Mouse (Mus musculus) embryonic fibroblast, embryonic 13.5 days (primary cell): ENCODE data around the gene Stmn3.

Experiments
- CTCF ChIP-seq: IDR thresholded peaks from 2 replicates; pipeline ENCODE4 v1.5.1; 2011; ENCODE audit warnings: mild to moderate bottlenecking, control low read depth, low read length, moderate library complexity, borderline replicate concordance; ENCODE audit not compliant: insufficient read depth
- POLR2A ChIP-seq: IDR thresholded peaks from 2 replicates; pipeline ENCODE4 v1.6.1; 2011; ENCODE audit warnings: low read depth, mild to moderate bottlenecking, control low read depth, low read length, moderate library complexity

GRCm38 (mm10) chr2:181279968-181280367 lies 34.3 kb downstream of the Stmn3 start:
- TF ChIP-seq CTCF (no peak), POLR2A (no peak)
